Comparison of ENCODE assay signal across 8 mouse cellular contexts in genomic region chr11:64079727-64080081, GRCm38 (mm10). TPM values are rescaled to one million over a fixed set of nuclear protein-coding genes. Genes with fewer than 3 reads are reported as not detected.
A peak's percentile ranks its signal among the peaks of the same experiment; 100 is the strongest.
DNase-seq lines count a peak whose midpoint lies in the region; ATAC-seq and TF ChIP-seq lines count a peak whose summit lies in the region.

No protein-coding gene starts in this region.

- H3K4me2 ChIP-seq in lung, embryonic 14.5 days = peak overlapping the region; percentile 74
- peak overlapping the region; percentile 72 for H3K4me2 ChIP-seq in embryonic facial prominence, embryonic 13.5 days
- peak overlapping the region; percentile 75 for H3K4me2 ChIP-seq in neural tube, embryonic 14.5 days (ENCODE audit: low read depth, low read length)

- no peak for TF ChIP-seq CTCF in lung, embryonic 14.5 days (IDR thresholded peaks at IDR 0.05; ENCODE audit: low read depth)

- peak overlapping the region; percentile 92 for H3K27ac ChIP-seq in lung, embryonic 14.5 days (ENCODE audit: low read depth)
- peak overlapping the region; percentile 92 for H3K27ac ChIP-seq in embryonic facial prominence, embryonic 13.5 days
- H3K27ac ChIP-seq in limb, embryonic 10.5 days = peak overlapping the region; percentile 93
- peak overlapping the region; percentile 91 for H3K27ac ChIP-seq in neural tube, embryonic 14.5 days (ENCODE audit: low read depth, low read length)

- WGBS in lung, embryonic 14.5 days = under 1% methylated on average over 8 of the region's 8 CpGs
- under 1% methylated on average over 8 of the region's 8 CpGs for WGBS in embryonic facial prominence, embryonic 13.5 days
- WGBS in limb, embryonic 10.5 days = under 1% methylated on average over 8 of the region's 8 CpGs
- under 1% methylated on average over 8 of the region's 8 CpGs for WGBS in neural tube, embryonic 14.5 days

- no peak for DNase-seq in lung, embryonic 14.5 days
- DNase-seq in lung, adult 18-20 months = no peak
- DNase-seq in limb, embryonic 10.5 days (ENCODE audit: low spot score) = no peak
- DNase-seq in cerebellum, adult 18-20 months = no peak
- no peak for DNase-seq in thymus, adult 18-20 months
- no peak for DNase-seq in gastrocnemius, postnatal 10 days

- H3K9me3 ChIP-seq in lung, embryonic 14.5 days (ENCODE audit: low read depth, low read length) = no peaks in the 10 kb centered on the region
- no peaks in the 10 kb centered on the region for H3K9me3 ChIP-seq in embryonic facial prominence, embryonic 13.5 days
- no peaks in the 10 kb centered on the region for H3K9me3 ChIP-seq in limb, embryonic 10.5 days (replicated peaks)
- H3K9me3 ChIP-seq in neural tube, embryonic 14.5 days (ENCODE audit: control insufficient read depth, low read length) = no peaks in the 10 kb centered on the region

- peaks cover 5% of the 10 kb centered on the region; the same call in 1 of the 2 replicates for H3K36me3 ChIP-seq in lung, embryonic 14.5 days (ENCODE audit: insufficient read depth)
- peaks cover 11% of the 10 kb centered on the region for H3K36me3 ChIP-seq in embryonic facial prominence, embryonic 13.5 days
- H3K36me3 ChIP-seq in limb, embryonic 10.5 days = peaks cover 23% of the 10 kb centered on the region
- no peaks in the 10 kb centered on the region for H3K36me3 ChIP-seq in neural tube, embryonic 14.5 days (ENCODE audit: control insufficient read depth, insufficient read depth, low read length)

- H3K9ac ChIP-seq in lung, embryonic 14.5 days = peak overlapping the region; percentile 77
- H3K9ac ChIP-seq in embryonic facial prominence, embryonic 13.5 days = peak overlapping the region; percentile 89
- peak overlapping the region; percentile 85 for H3K9ac ChIP-seq in neural tube, embryonic 14.5 days (replicated peaks; ENCODE audit: low read depth, low read length)

- H3K4me1 ChIP-seq in lung, embryonic 14.5 days (ENCODE audit: insufficient read depth) = 0 out of 2 replicates have a peak, but pooled peaks cover 5% of the 10 kb centered on the region
- H3K4me1 ChIP-seq in embryonic facial prominence, embryonic 13.5 days = peaks cover 13% of the 10 kb centered on the region
- peaks cover 16% of the 10 kb centered on the region for H3K4me1 ChIP-seq in limb, embryonic 10.5 days
- H3K4me1 ChIP-seq in neural tube, embryonic 14.5 days (ENCODE audit: control insufficient read depth, insufficient read depth, low read length) = peaks cover 8% of the 10 kb centered on the region

- peak; percentile 54; the same call in 1 of the 2 replicates for ATAC-seq in lung, embryonic 14.5 days (ENCODE audit: insufficient read depth)
- no peak for ATAC-seq in embryonic facial prominence, embryonic 13.5 days (ENCODE audit: insufficient number of reproducible peaks, insufficient read depth, low FRiP score, low TSS enrichment, low read depth)
- ATAC-seq in neural tube, embryonic 14.5 days (ENCODE audit: low read depth) = no peak

- H3K4me3 ChIP-seq in lung, embryonic 14.5 days (ENCODE audit: low read depth, low read length) = peak overlapping the region; percentile 86
- peak overlapping the region; percentile 87 for H3K4me3 ChIP-seq in embryonic facial prominence, embryonic 13.5 days
- peak overlapping the region; percentile 82 for H3K4me3 ChIP-seq in limb, embryonic 10.5 days
- H3K4me3 ChIP-seq in neural tube, embryonic 14.5 days (ENCODE audit: low read depth, low read length) = peak overlapping the region; percentile 53

- H3K27me3 ChIP-seq in lung, embryonic 14.5 days (ENCODE audit: insufficient read depth, low read length) = no peaks in the 10 kb centered on the region
- no peaks in the 10 kb centered on the region for H3K27me3 ChIP-seq in embryonic facial prominence, embryonic 13.5 days
- H3K27me3 ChIP-seq in limb, embryonic 10.5 days (ENCODE audit: low read depth, poor library complexity, severe bottlenecking) = no peaks in the 10 kb centered on the region
- no peaks in the 10 kb centered on the region for H3K27me3 ChIP-seq in neural tube, embryonic 14.5 days (ENCODE audit: control insufficient read depth, insufficient read depth, low read length)

RNA-seq across cellular contexts. Expression of gene Cox10, which starts 0.4 kb away (rescaled TPM):
- polyA plus RNA-seq in lung, embryonic 14.5 days (2014; fragmentation: Nextera tagmentation; extraction: Ambion mirVana) = 27.3 and 28.4 TPM in 2 replicates
- 25.6 and 28.1 TPM in 2 replicates for polyA plus RNA-seq in embryonic facial prominence, embryonic 13.5 days (2015; fragmentation: Nextera tagmentation; extraction: Ambion mirVana)
- polyA plus RNA-seq in limb, embryonic 10.5 days (2016; fragmentation: Nextera tagmentation; extraction: Ambion mirVana) = 30.8 and 32.3 TPM in 2 replicates
- polyA plus RNA-seq in neural tube, embryonic 14.5 days (2014; fragmentation: Nextera tagmentation; extraction: Ambion mirVana) = 28.3 and 29.0 TPM in 2 replicates
- total RNA-seq in gastrocnemius, postnatal 10 days (2021) = 10 to 100 TPM; 26.8 to 27.8 TPM
